Mouse (Mus musculus): ENCODE data around the gene Sox13. TPM values are rescaled to one million over a fixed set of nuclear protein-coding genes. Genes with fewer than 3 reads are reported as not detected.
A peak's percentile ranks its signal among the peaks of the same experiment; 100 is the strongest.

Gene Sox13
- total RNA-seq, 2 experiments from 2014 or later = 9.8 to 10.8 TPM

GRCm38 (mm10) chr1:133404005-133404404 lies 20.2 kb downstream of the Sox13 start:
- no peak for DNase-seq

GRCm38 (mm10) chr1:133400014-133400725 lies 24.0 kb downstream of the Sox13 start:
- DNase-seq = peak in 1 of 2 experiments; percentile 35

- peak; percentile 47 to 73 for DNase-seq
Measured at GRCm38 (mm10) chr1:133397483-133398237, 26.5 kb downstream of the Sox13 start.

- DNase-seq = no peak
Measured at GRCm38 (mm10) chr1:133397094-133397482, 27.1 kb downstream of the Sox13 start.

GRCm38 (mm10) chr1:133396693-133397092 lies 27.5 kb downstream of the Sox13 start:
- DNase-seq = no peak

GRCm38 (mm10) chr1:133394702-133395101 lies 29.5 kb downstream of the Sox13 start:
- no peak for DNase-seq

- DNase-seq = no peak
Measured at GRCm38 (mm10) chr1:133387539-133388268, 36.5 kb downstream of the Sox13 start.

GRCm38 (mm10) chr1:133386209-133386608 lies 38.0 kb downstream of the Sox13 start:
- DNase-seq = no peak

- peak; percentile 70 to 81 for DNase-seq
Measured at GRCm38 (mm10) chr1:133385506-133385905, 38.7 kb downstream of the Sox13 start.

- DNase-seq = no peak
Measured at GRCm38 (mm10) chr1:133383157-133383783, 40.9 kb downstream of the Sox13 start.

GRCm38 (mm10) chr1:133382552-133383155 lies 41.5 kb downstream of the Sox13 start:
- DNase-seq = no peak

- DNase-seq = peak; percentile 47 to 58
Measured at GRCm38 (mm10) chr1:133382008-133382407, 42.2 kb downstream of the Sox13 start.

GRCm38 (mm10) chr1:133380347-133381065 lies 43.7 kb downstream of the Sox13 start:
- peak; percentile 52 to 76 for DNase-seq

- DNase-seq = no peak
Measured at GRCm38 (mm10) chr1:133379986-133380320, 44.2 kb downstream of the Sox13 start.

- no peak for DNase-seq
Measured at GRCm38 (mm10) chr1:133379254-133379985, 44.8 kb downstream of the Sox13 start.

- DNase-seq = no peak
Measured at GRCm38 (mm10) chr1:133377547-133377946, 46.6 kb downstream of the Sox13 start.

- no peak for DNase-seq
Measured at GRCm38 (mm10) chr1:133375696-133376346, 48.4 kb downstream of the Sox13 start.

GRCm38 (mm10) chr1:133372113-133372512 lies 52.1 kb downstream of the Sox13 start:
- DNase-seq = no peak

GRCm38 (mm10) chr1:133371431-133371830 lies 52.7 kb downstream of the Sox13 start:
- DNase-seq = no peak

GRCm38 (mm10) chr1:133370352-133370751 lies 53.8 kb downstream of the Sox13 start:
- DNase-seq = no peak
